Mouse (Mus musculus): ENCODE data around the gene Zfp619. TPM values are rescaled to one million over a fixed set of nuclear protein-coding genes. Genes with fewer than 3 reads are reported as not detected.

Gene Zfp619
- total and polyA plus RNA-seq, 3 experiments: 0.62 to 1.3 TPM; not detected in 1

- Histone ChIP-seq H3K36me3 (ENCODE audit: control insufficient read depth in 1 of 2, insufficient read depth in 2 of 2, low read length in 2 of 2) (peaks cover 0 to 14% of the 10 kb centered on the region in 2 experiments; a peak in 2 of 4 replicates), H3K79me2 (ENCODE audit: control insufficient read depth, insufficient read depth, low read length, poor library complexity) (peaks cover 4% of the 10 kb centered on the region), H3K27me3 (ENCODE audit: control insufficient read depth in 1 of 2, insufficient read depth in 2 of 2, low read length in 2 of 2) (no peaks in the 10 kb centered on the region), H3K9me3 (replicated peaks; ENCODE audit: insufficient read depth, low read length) (no peaks in the 10 kb centered on the region), H3K27ac (ENCODE audit: control insufficient read depth, low read depth, low read length) (peak overlapping the region; percentile 91), H3K4me3 (ENCODE audit: control insufficient read depth in 1 of 2, insufficient read depth in 1 of 2, low read depth in 2 of 2, low read length in 2 of 2) (peak overlapping the region; percentile 85 to 88), H3K4me1 (ENCODE audit: control insufficient read depth in 1 of 2, insufficient read depth in 2 of 2, low read length in 2 of 2) (peaks cover 5 to 10% of the 10 kb centered on the region in 2 experiments; a peak in 3 of 4 replicates), H3K9ac (ENCODE audit: control insufficient read depth, low read depth, low read length, poor library complexity, severe bottlenecking) (peak overlapping the region; percentile 97)
- DNase-seq (ENCODE audit: low read depth, low spot score): peak; percentile 97
- TF ChIP-seq JUND (IDR thresholded peaks at IDR 0.05; ENCODE audit: low read depth, low read length) (no peak), TAL1 (IDR thresholded peaks at IDR 0.05; ENCODE audit: low read length) (no peak), POLR2A (IDR thresholded peaks at IDR 0.05; ENCODE audit: control insufficient read depth in 1 of 2, insufficient read depth in 1 of 2, low read depth in 1 of 2, low read length in 2 of 2, poor library complexity in 1 of 2) (peak; percentile 80 to 84), RCOR1 (IDR thresholded peaks at IDR 0.05; ENCODE audit: low read depth, low read length) (no peak), MAZ (IDR thresholded peaks at IDR 0.05; ENCODE audit: low read depth, low read length) (no peak; the same call in 1 of the 2 replicates), POLR2AphosphoS5 (IDR thresholded peaks at IDR 0.05; ENCODE audit: borderline replicate concordance, low read depth, low read length) (no peak), USF2 (IDR thresholded peaks at IDR 0.05; ENCODE audit: borderline replicate concordance in 1 of 2, insufficient read depth in 1 of 2, low read depth in 1 of 2, low read length in 2 of 2) (no peak), BHLHE40 (IDR thresholded peaks at IDR 0.05; ENCODE audit: borderline replicate concordance, low read depth, low read length) (no peak), GABPA (IDR thresholded peaks at IDR 0.05; ENCODE audit: low read depth, low read length) (no peak), MYC (IDR thresholded peaks at IDR 0.05; ENCODE audit: low read depth, low read length) (no peak), HCFC1 (IDR thresholded peaks at IDR 0.05; ENCODE audit: low read depth, low read length) (peak; percentile 70), TCF12 (IDR thresholded peaks at IDR 0.05; ENCODE audit: low read depth, low read length) (peak; percentile 50), CHD2 (IDR thresholded peaks at IDR 0.05; ENCODE audit: low read length) (no peak), MAX (IDR thresholded peaks at IDR 0.05; ENCODE audit: low read length) (no peak), ZKSCAN1 (IDR thresholded peaks at IDR 0.05; ENCODE audit: low read depth, low read length) (no peak), MAFK (IDR thresholded peaks at IDR 0.05; ENCODE audit: borderline replicate concordance, low read depth, low read length) (no peak), POLR2AphosphoS2 (IDR thresholded peaks at IDR 0.05; ENCODE audit: low read length) (peak; percentile 68; the same call in 1 of the 2 replicates), MYB (IDR thresholded peaks at IDR 0.05; ENCODE audit: low read depth, low read length) (no peak), EP300 (IDR thresholded peaks at IDR 0.05; ENCODE audit: low read depth in 1 of 2, low read length in 2 of 2) (no peak), CTCF (IDR thresholded peaks at IDR 0.05 in 2 of 3, conservative IDR thresholded peaks at IDR 0.05 in 1 of 3; ENCODE audit: control insufficient read depth in 1 of 3, insufficient read depth in 1 of 3, low read depth in 2 of 3, low read length in 3 of 3, poor library complexity in 1 of 3, severe bottlenecking in 1 of 3) (no peak), ZC3H11A (IDR thresholded peaks at IDR 0.05; ENCODE audit: low read depth, low read length) (no peak), ZMIZ1 (IDR thresholded peaks at IDR 0.05; ENCODE audit: low read depth, low read length) (peak; percentile 37; the same call in 1 of the 2 replicates), ETS1 (IDR thresholded peaks at IDR 0.05; ENCODE audit: low read depth, low read length) (no peak), MXI1 (IDR thresholded peaks at IDR 0.05; ENCODE audit: low read depth, low read length) (peak; percentile 73), USF1 (IDR thresholded peaks at IDR 0.05; ENCODE audit: low read depth, low read length) (0 out of 2 replicates have a peak, but pooled peaks have one; percentile 8), TBP (IDR thresholded peaks at IDR 0.05; ENCODE audit: low read depth, low read length) (peak; percentile 74), SIN3A (IDR thresholded peaks at IDR 0.05; ENCODE audit: low read length) (peak; percentile 16; the same call in 1 of the 2 replicates), NELFE (IDR thresholded peaks at IDR 0.05; ENCODE audit: low read depth, low read length) (peak; percentile 80), SMC3 (IDR thresholded peaks at IDR 0.05; ENCODE audit: low read depth, low read length) (no peak), UBTF (IDR thresholded peaks at IDR 0.05; ENCODE audit: borderline replicate concordance, insufficient read depth, low read depth, low read length) (no peak), CHD1 (IDR thresholded peaks at IDR 0.05; ENCODE audit: low read depth, low read length) (no peak), KAT2A (conservative IDR thresholded peaks at IDR 0.05; ENCODE audit: low read depth, low read length) (no peak), NRF1 (IDR thresholded peaks at IDR 0.05; ENCODE audit: insufficient read depth, low read depth, low read length, poor library complexity, severe bottlenecking) (peak; percentile 80), RAD21 (IDR thresholded peaks at IDR 0.05; ENCODE audit: low read depth, low read length) (no peak), MEF2A (IDR thresholded peaks at IDR 0.05; ENCODE audit: extremely low read depth, insufficient replicate concordance, low read depth, low read length, poor library complexity, severe bottlenecking) (no peak)
Measured at GRCm38 (mm10) chr7:39551976-39552891, 34.7 kb downstream of the Zfp619 start.
